Mouse (Mus musculus) stomach, embryonic 15.5 days (tissue): ENCODE results near the gene Ctdsp1. TPM values are rescaled to one million over a fixed set of nuclear protein-coding genes. Genes with fewer than 3 reads are reported as not detected.

ENCODE experiments used
- ATAC-seq: fragments of 200-750 bp; cut with Nextera tagmentation; 2 replicates; pipeline ENCODE4 v1.8.0; 2017; ENCODE audit warnings: low read depth, moderate number of reproducible peaks, moderate TSS enrichment; ENCODE audit not compliant: insufficient read depth, low FRiP score
- H3K27ac ChIP-seq: fragments of 300-500 bp; sonication (generic); 2 replicates; pipeline ENCODE4 v1.5.1; 2015; ENCODE audit warnings: mild to moderate bottlenecking, inconsistent platforms
- H3K27me3 ChIP-seq: fragments of 300-500 bp; sonication (generic); replicated peaks from 2 replicates; pipeline ENCODE4 v1.6.1; 2015; ENCODE audit warnings: inconsistent platforms
- H3K36me3 ChIP-seq: fragments of 300-500 bp; sonication (generic); 2 replicates; pipeline ENCODE4 v1.6.1; 2015; ENCODE audit warnings: inconsistent platforms
- H3K4me1 ChIP-seq: fragments of 300-500 bp; sonication (generic); 2 replicates; pipeline ENCODE4 v1.6.1; 2015; ENCODE audit warnings: inconsistent platforms
- H3K4me2 ChIP-seq: fragments of 300-500 bp; sonication (generic); 2 replicates; pipeline ENCODE4 v1.6.1; 2015; ENCODE audit warnings: mild to moderate bottlenecking, inconsistent platforms
- H3K4me3 ChIP-seq: fragments of 300-500 bp; sonication (generic); replicated peaks from 2 replicates; pipeline ENCODE4 v1.5.1; 2015; ENCODE audit warnings: inconsistent platforms
- H3K9ac ChIP-seq: fragments of 300-500 bp; sonication (generic); 2 replicates; pipeline ENCODE4 v1.6.1; 2015; ENCODE audit warnings: inconsistent platforms
- H3K9me3 ChIP-seq: fragments of 300-500 bp; sonication (generic); 2 replicates; pipeline ENCODE4 v1.6.1; 2016; ENCODE audit warnings: inconsistent platforms
- whole genome bisulfite sequencing: fragments of 180-500 bp; shearing (Covaris S2); methylation state at CpG from one replicate; pipeline ENCODE4 v1.1.7; 2015; 5-methylcytosine and 5-hydroxymethylcytosine counted together
- microRNA counts: library from miRNA; unstranded; fragments of <30 nt; microRNA quantifications from one replicate; lab custom pipeline; 2016
- microRNA-seq: library from miRNA; unstranded; fragments of <30 nt; microRNA quantifications from one replicate; pipeline ENCODE4, GENCODE M21; 2016
- polyA plus RNA-seq: library from polyadenylated mRNA; unstranded; fragments of >200 nt; fragmentation: Nextera tagmentation; extraction: Ambion mirVana; gene quantifications from 2 replicates; pipeline ENCODE4 v1.2.1, GENCODE M21; 2015

The Ctdsp1 gene
- polyA plus RNA-seq, 1 experiment from 2014 or later = 82.9 TPM

GRCm38 (mm10) chr1:74434596-74434995 is 43.3 kb downstream of the Ctdsp1 start:
- Histone ChIP-seq H3K27ac (peak overlapping the region; percentile 76), H3K27me3 (no peaks in the 10 kb centered on the region), H3K4me2 (no peak overlapping the region), H3K4me3 (no peak overlapping the region), H3K36me3 (peaks cover 20% of the 10 kb centered on the region; the same call in 1 of the 2 replicates), H3K9ac (no peak overlapping the region), H3K4me1 (no peaks in the 10 kb centered on the region), H3K9me3 (no peaks in the 10 kb centered on the region)
- peak; percentile 8; the same call in 1 of the 2 replicates for ATAC-seq
- WGBS = 38% methylated on average over 5 of the region's 5 CpGs

GRCm38 (mm10) chr1:74435563-74435962 is 44.3 kb downstream of the Ctdsp1 start:
- peaks cover 22% of the 10 kb centered on the region for H3K36me3 ChIP-seq
- ATAC-seq = peak; percentile 50; the same call in 1 of the 2 replicates
- H3K27ac ChIP-seq = peak overlapping the region; percentile 23; the same call in 1 of the 2 replicates
- no peak overlapping the region for H3K4me3 ChIP-seq
- no peaks in the 10 kb centered on the region for H3K9me3 ChIP-seq
- H3K27me3 ChIP-seq = no peaks in the 10 kb centered on the region
- WGBS = 60% methylated on average over 6 of the region's 6 CpGs
- H3K4me2 ChIP-seq = no peak overlapping the region
- H3K4me1 ChIP-seq = no peaks in the 10 kb centered on the region
- H3K9ac ChIP-seq = no peak overlapping the region

- no peak overlapping the region for H3K4me2 ChIP-seq
- peaks cover 28% of the 10 kb centered on the region for H3K36me3 ChIP-seq
- no peak overlapping the region for H3K9ac ChIP-seq
- no peak overlapping the region for H3K27ac ChIP-seq
- ATAC-seq = peak; percentile 62
- H3K27me3 ChIP-seq = no peaks in the 10 kb centered on the region
- no peak overlapping the region for H3K4me3 ChIP-seq
- H3K9me3 ChIP-seq = no peaks in the 10 kb centered on the region
- WGBS = 57% methylated on average over 8 of the region's 8 CpGs
- H3K4me1 ChIP-seq = no peaks in the 10 kb centered on the region
These were observed 46.6 kb downstream of the Ctdsp1 start for GRCm38 (mm10) chr1:74437702-74438427.

GRCm38 (mm10) chr1:74439166-74439876 is 48.0 kb downstream of the Ctdsp1 start:
- Histone ChIP-seq H3K4me3 (no peak overlapping the region), H3K4me1 (no peaks in the 10 kb centered on the region), H3K36me3 (peaks cover 29% of the 10 kb centered on the region), H3K4me2 (no peak overlapping the region), H3K9me3 (no peaks in the 10 kb centered on the region), H3K27ac (no peak overlapping the region), H3K27me3 (no peaks in the 10 kb centered on the region), H3K9ac (no peak overlapping the region)
- ATAC-seq = no peak
- 84% methylated on average over 19 of the region's 19 CpGs for WGBS

- Histone ChIP-seq H3K9ac (no peak overlapping the region), H3K4me2 (no peak overlapping the region), H3K36me3 (peaks cover 28% of the 10 kb centered on the region), H3K4me1 (no peaks in the 10 kb centered on the region), H3K9me3 (no peaks in the 10 kb centered on the region), H3K27ac (no peak overlapping the region), H3K27me3 (no peaks in the 10 kb centered on the region), H3K4me3 (no peak overlapping the region)
- ATAC-seq = no peak
- WGBS = 90% methylated on average over 2 of the region's 2 CpGs
These were observed 53.2 kb downstream of the Ctdsp1 start for GRCm38 (mm10) chr1:74444538-74444937.

MicroRNA genes within 50 kb of the gene (microRNA counts, 519-probe panel; counts per million panel counts)
- 3,034 counts per million, percentile 78 among the panel's probes with 10 or more counts for microRNA mmu-miR-26b (lab: Ali Mortazavi, UCI)

Small RNA genes lying within 50 kb of the gene (microRNA-seq; reads per million reads assigned to microRNA genes)
- gene Mir26b = 47,697 reads per million, percentile 99 among the genes with 10 or more reads in this experiment

Other genes starting within 250 kb of the Ctdsp1 start
- gene Cxcr2, start 237.5 kb upstream of the Ctdsp1 start, polyA plus RNA-seq = 0.67 and 0.69 TPM in 2 replicates
- not detected in 2 replicates for gene Cxcr1, start 196.9 kb upstream of the Ctdsp1 start, polyA plus RNA-seq
- 493 and 505 TPM in 2 replicates for gene Arpc2, start 155.4 kb upstream of the Ctdsp1 start, polyA plus RNA-seq
- 1.1 and 1.3 TPM in 2 replicates for gene Gpbar1, start 113.0 kb upstream of the Ctdsp1 start, polyA plus RNA-seq
- gene Aamp, start 106.8 kb upstream of the Ctdsp1 start, polyA plus RNA-seq = 229 and 235 TPM in 2 replicates
- 117 and 124 TPM in 2 replicates for gene Pnkd, start 106.6 kb upstream of the Ctdsp1 start, polyA plus RNA-seq
- 68.3 and 73.4 TPM in 2 replicates for gene Tmbim1, start 85.9 kb upstream of the Ctdsp1 start, polyA plus RNA-seq
- 0.53 and 0.55 TPM in 2 replicates for gene Catip, start 29.4 kb upstream of the Ctdsp1 start, polyA plus RNA-seq
- 6.1 and 6.6 TPM in 2 replicates for gene Slc11a1, start 16.3 kb upstream of the Ctdsp1 start, polyA plus RNA-seq
- gene Vil1, start 17.9 kb downstream of the Ctdsp1 start, polyA plus RNA-seq = 32.2 and 41.1 TPM in 2 replicates
- 51.1 and 57.6 TPM in 2 replicates for gene Cnot9, start 114.5 kb downstream of the Ctdsp1 start, polyA plus RNA-seq
- gene Plcd4, start 151.4 kb downstream of the Ctdsp1 start, polyA plus RNA-seq = 0.69 and 1.1 TPM in 2 replicates
- gene Usp37, start 152.8 kb downstream of the Ctdsp1 start, polyA plus RNA-seq = 24.1 and 26.6 TPM in 2 replicates
- 5.8 and 5.9 TPM in 2 replicates for gene Zfp142, start 196.7 kb downstream of the Ctdsp1 start, polyA plus RNA-seq
- gene Bcs1l, start 196.8 kb downstream of the Ctdsp1 start, polyA plus RNA-seq = 16.5 and 17.1 TPM in 2 replicates
- 31.4 and 31.8 TPM in 2 replicates for gene Rnf25, start 209.9 kb downstream of the Ctdsp1 start, polyA plus RNA-seq
- 3.3 and 5.9 TPM in 2 replicates for gene Stk36, start 209.9 kb downstream of the Ctdsp1 start, polyA plus RNA-seq